Mouse (Mus musculus) intestine, postnatal 0 days (tissue): Measurements from ENCODE around the gene Prim1. TPM values are rescaled to one million over a fixed set of nuclear protein-coding genes. Genes with fewer than 3 reads are reported as not detected.
A peak's percentile ranks its signal among the peaks of the same experiment; 100 is the strongest.

Experiments used
- ATAC-seq: fragments of 200-750 bp; cut with Nextera tagmentation; 2 replicates; pipeline ENCODE4 v1.8.0; 2017; ENCODE audit warnings: mild to moderate bottlenecking, moderate TSS enrichment, moderate library complexity
- H3K27ac ChIP-seq: fragments of 300-500 bp; sonication (generic); 2 replicates; pipeline ENCODE4 v1.5.1; 2014; ENCODE audit warnings: mild to moderate bottlenecking, low read depth, low read length, moderate library complexity
- H3K27me3 ChIP-seq: fragments of 300-500 bp; sonication (generic); replicated peaks from 2 replicates; pipeline ENCODE4 v1.6.1; 2014; ENCODE audit warnings: low read length, mixed read lengths; ENCODE audit not compliant: control insufficient read depth, insufficient read depth
- H3K36me3 ChIP-seq: fragments of 300-500 bp; sonication (generic); 2 replicates; pipeline ENCODE4 v1.6.1; 2014; ENCODE audit warnings: mild to moderate bottlenecking, moderate library complexity; ENCODE audit not compliant: control insufficient read depth, insufficient read depth
- H3K4me1 ChIP-seq: fragments of 300-500 bp; sonication (generic); replicated peaks from 2 replicates; pipeline ENCODE4 v1.6.1; 2014; ENCODE audit warnings: antibody characterized with exemption, low read length, mixed read lengths; ENCODE audit not compliant: control insufficient read depth, insufficient read depth
- H3K4me2 ChIP-seq: fragments of 300-500 bp; sonication (generic); replicated peaks from 2 replicates; pipeline ENCODE4 v1.6.1; 2014; ENCODE audit warnings: low read depth, mild to moderate bottlenecking, moderate library complexity
- H3K4me3 ChIP-seq: fragments of 300-500 bp; sonication (generic); 2 replicates; pipeline ENCODE4 v1.5.1; 2014; ENCODE audit warnings: low read depth, low read length
- H3K9ac ChIP-seq: fragments of 300-500 bp; sonication (generic); 2 replicates; pipeline ENCODE4 v1.6.1; 2014; ENCODE audit warnings: mild to moderate bottlenecking, low read depth, low read length
- H3K9me3 ChIP-seq: fragments of 300-500 bp; sonication (generic); 2 replicates; pipeline ENCODE4 v1.6.1; 2016; ENCODE audit warnings: mixed run types; ENCODE audit not compliant: control insufficient read depth
- CTCF ChIP-seq: sonication (generic); IDR thresholded peaks from 2 replicates; pipeline ENCODE4 v1.5.1; 2016; ENCODE audit warnings: low read depth, mild to moderate bottlenecking, control low read depth, antibody characterized with exemption, moderate library complexity
- WGBS: fragments of 180-500 bp; shearing (Covaris S2); extraction: QIAGEN DNeasy Blood & Tissue Kit; methylation state at CpG from one replicate; pipeline ENCODE4 v1.1.7; 2014; 5-methylcytosine and 5-hydroxymethylcytosine counted together
- polyA plus RNA-seq: library from polyadenylated mRNA; unstranded; fragments of >200 nt; fragmentation: Nextera tagmentation; extraction: Ambion mirVana; gene quantifications from 2 replicates; pipeline ENCODE4 v1.2.1, GENCODE M21; 2015

Gene Prim1
- polyA plus RNA-seq, 1 experiment from 2014 or later, result 18.7 TPM

DNA sequence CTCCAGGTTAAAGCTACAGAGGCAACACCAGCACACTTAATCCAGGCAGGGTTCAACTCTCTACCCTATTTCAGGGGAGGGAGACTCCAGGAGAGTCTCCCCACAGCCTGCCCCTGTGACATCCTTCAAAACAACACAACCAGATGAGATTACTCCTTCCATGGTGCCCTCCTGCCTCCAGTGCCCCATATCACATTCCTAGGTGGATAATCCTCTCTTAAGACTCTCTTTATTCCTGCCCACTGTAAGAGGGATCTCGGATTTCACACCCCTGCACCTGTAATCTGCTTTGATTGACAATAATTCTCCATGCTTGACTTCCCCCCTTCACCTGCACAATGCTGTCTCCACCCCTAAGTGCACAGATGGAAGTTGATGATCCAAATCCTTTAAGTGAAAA, 39.5 kb upstream of the Prim1 start:
- 30% methylated on average over 1 of the region's 1 CpGs for WGBS
- H3K4me1 ChIP-seq, result no peaks in the 10 kb centered on the region
- no peak overlapping the region for H3K9ac ChIP-seq
- H3K36me3 ChIP-seq, result no peaks in the 10 kb centered on the region
- no peaks in the 10 kb centered on the region for H3K9me3 ChIP-seq
- no peaks in the 10 kb centered on the region for H3K27me3 ChIP-seq
- no peak for TF ChIP-seq CTCF
- H3K4me2 ChIP-seq, result no peak overlapping the region
- ATAC-seq, result no peak
- no peak overlapping the region for H3K4me3 ChIP-seq
- no peak overlapping the region for H3K27ac ChIP-seq

DNA sequence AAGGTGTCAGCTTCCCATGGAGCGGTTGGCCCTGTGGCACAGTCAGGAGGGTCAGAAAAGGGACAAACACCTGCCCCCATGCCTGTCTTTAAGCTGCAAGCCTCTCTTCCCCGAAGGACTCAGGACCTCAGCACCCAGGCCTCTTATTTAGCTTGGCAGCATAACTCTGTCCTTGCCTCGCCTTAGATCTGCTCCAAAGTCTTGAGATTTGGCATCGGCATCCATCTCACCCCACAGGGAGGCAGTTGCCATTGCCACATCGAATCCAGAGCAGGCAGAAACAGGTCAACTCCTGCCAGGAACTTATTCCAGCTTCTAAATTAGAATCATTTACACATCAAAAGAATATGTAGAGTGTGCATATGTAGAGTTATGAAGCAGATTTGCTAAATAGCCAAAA, 30.3 kb upstream of the Prim1 start:
- no peak overlapping the region for H3K4me3 ChIP-seq
- no peak overlapping the region for H3K4me2 ChIP-seq
- TF ChIP-seq CTCF, result no peak
- H3K27me3 ChIP-seq, result no peaks in the 10 kb centered on the region
- H3K4me1 ChIP-seq, result no peaks in the 10 kb centered on the region
- 75% methylated on average over 5 of the region's 5 CpGs for WGBS
- H3K9me3 ChIP-seq, result no peaks in the 10 kb centered on the region
- H3K9ac ChIP-seq, result no peak overlapping the region
- H3K36me3 ChIP-seq, result no peaks in the 10 kb centered on the region
- ATAC-seq, result no peak
- H3K27ac ChIP-seq, result no peak overlapping the region

DNA sequence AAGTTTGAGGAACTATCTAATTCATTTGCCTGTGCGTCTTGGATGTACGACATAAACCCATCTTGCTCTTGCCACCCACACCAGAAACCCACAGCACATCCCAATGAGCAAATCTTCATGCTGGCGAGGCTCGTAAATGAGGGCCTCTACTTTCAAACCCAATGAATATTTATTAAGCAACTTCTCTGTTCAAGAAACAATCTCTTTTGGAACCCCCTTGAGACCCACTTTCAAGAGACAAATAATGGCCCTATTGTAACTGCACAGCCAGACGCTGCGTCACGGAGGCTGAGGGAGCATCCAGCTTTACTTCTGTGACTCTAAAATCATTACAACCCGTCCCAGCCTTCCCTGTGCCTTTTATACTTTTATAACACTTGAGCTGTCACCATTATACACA, 29.4 kb upstream of the Prim1 start:
- Histone ChIP-seq H3K4me2 (no peak overlapping the region), H3K9me3 (no peaks in the 10 kb centered on the region), H3K4me1 (no peaks in the 10 kb centered on the region), H3K9ac (no peak overlapping the region), H3K27me3 (no peaks in the 10 kb centered on the region), H3K36me3 (no peaks in the 10 kb centered on the region), H3K4me3 (no peak overlapping the region), H3K27ac (no peak overlapping the region)
- no peak for TF ChIP-seq CTCF
- ATAC-seq, result no peak
- WGBS, result 81% methylated on average over 8 of the region's 8 CpGs

DNA sequence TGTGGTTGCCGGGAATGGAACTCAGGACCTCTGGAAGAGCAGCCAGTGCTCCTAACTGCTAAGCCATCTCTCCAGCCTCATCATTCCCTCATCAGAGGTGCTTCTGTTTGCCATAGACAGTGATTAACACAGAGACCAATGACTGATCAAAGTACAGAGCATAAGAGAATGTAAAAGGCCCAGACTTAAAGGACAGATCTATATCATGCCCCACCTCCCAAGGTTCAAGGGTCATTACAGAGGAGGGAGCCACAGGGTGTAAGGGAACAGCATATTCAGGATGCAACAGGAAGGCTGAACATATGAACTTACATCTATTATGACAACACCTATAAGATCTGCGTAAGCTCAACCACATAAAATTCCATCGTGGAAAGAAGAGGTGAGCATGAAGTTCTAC, 18.3 kb upstream of the Prim1 start:
- Histone ChIP-seq H3K4me1 (0 out of 2 replicates have a peak, but pooled peaks cover 3% of the 10 kb centered on the region), H3K4me2 (peak overlapping the region; percentile 47)
- peak; percentile 94 for ATAC-seq

DNA sequence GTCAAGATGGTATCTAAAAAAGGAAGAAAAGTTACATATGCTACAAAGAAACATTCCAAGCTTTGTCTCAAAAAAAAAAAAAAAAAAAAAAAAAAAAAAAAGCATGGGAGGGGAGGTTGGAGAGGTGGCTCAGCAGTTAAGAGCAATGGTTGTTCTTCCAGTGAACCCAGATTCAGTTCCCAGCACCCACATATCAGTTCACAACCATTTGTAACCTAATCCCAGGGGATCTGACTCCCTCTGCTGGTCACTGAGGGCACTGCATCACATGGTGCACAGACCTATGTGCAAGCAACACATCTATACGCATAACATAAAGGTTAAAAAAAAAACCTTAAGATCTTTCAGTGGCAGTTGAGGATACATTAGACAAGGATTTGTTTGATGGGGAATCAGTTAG, 16.7 kb upstream of the Prim1 start:
- Histone ChIP-seq H3K9ac (no peak overlapping the region), H3K4me3 (no peak overlapping the region), H3K27ac (peak overlapping the region; percentile 42), H3K27me3 (no peaks in the 10 kb centered on the region), H3K4me2 (no peak overlapping the region), H3K4me1 (0 out of 2 replicates have a peak, but pooled peaks cover 3% of the 10 kb centered on the region), H3K36me3 (no peaks in the 10 kb centered on the region), H3K9me3 (no peaks in the 10 kb centered on the region)
- no peak for ATAC-seq
- peak; percentile 71 for TF ChIP-seq CTCF
- 100% methylated on average over 1 of the region's 1 CpGs for WGBS

More for the DNA sequence above, 18.3 kb upstream of the Prim1 start:
- Histone ChIP-seq H3K9me3 (no peaks in the 10 kb centered on the region), H3K36me3 (no peaks in the 10 kb centered on the region), H3K4me3 (peak overlapping the region; percentile 5; the same call in 1 of the 2 replicates), H3K27ac (peak overlapping the region; percentile 82), H3K9ac (no peak overlapping the region), H3K27me3 (no peaks in the 10 kb centered on the region)
- TF ChIP-seq CTCF, result no peak
- 41% methylated on average over 3 of the region's 3 CpGs for WGBS

DNA sequence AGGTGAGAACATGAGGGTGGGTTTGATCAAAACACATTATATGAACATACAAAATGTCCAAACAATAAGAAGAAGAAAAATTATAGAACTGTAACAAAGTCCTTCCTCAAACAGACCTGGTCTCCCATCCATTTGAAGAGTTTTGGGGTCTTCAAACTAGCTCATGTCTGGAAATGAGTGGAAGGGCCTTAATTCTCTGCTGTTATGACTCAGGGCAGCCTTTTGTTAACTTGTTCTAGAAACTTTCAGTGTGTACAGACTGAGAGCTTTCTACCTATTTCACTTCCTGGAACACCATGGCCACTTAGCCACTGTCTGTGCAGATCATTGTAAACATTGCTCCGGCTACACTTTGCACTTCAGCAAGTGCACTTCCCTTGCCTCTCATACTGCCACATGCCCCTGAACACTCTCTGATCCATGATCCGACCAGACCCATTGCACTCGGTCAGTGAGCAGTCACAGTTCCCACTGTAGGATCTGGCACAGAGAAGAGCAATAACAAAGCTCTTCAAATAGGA, 11.6 kb upstream of the Prim1 start:
- TF ChIP-seq CTCF, result no peak
- Histone ChIP-seq H3K9me3 (no peaks in the 10 kb centered on the region), H3K27me3 (no peaks in the 10 kb centered on the region), H3K4me1 (0 out of 2 replicates have a peak, but pooled peaks cover 3% of the 10 kb centered on the region), H3K4me2 (no peak overlapping the region), H3K36me3 (no peaks in the 10 kb centered on the region), H3K4me3 (no peak overlapping the region), H3K9ac (no peak overlapping the region), H3K27ac (peak overlapping the region; percentile 71)
- 39% methylated on average over 3 of the region's 3 CpGs for WGBS
- ATAC-seq, result no peak

DNA sequence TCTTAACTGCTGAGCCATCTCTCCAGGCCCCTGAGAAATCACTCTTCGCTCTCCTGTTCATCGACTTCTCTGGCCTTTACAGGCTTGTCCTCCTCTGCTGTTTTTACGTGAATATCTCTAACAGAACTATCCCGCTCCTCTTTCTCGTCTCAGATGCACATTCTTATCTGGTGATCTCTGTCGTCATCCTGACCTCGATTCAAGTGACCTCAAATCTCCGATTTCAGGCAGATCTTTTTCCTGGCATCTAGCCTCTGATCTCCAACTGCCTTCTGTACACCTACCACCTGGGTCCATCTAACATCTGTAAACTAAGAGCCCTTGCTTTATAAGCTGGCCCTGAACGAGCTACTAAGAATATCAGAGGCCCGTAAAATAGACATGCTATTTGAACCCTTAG, 10.1 kb upstream of the Prim1 start:
- peak overlapping the region; percentile 79 for H3K27ac ChIP-seq
- no peak for ATAC-seq
- no peak overlapping the region for H3K4me3 ChIP-seq
- no peaks in the 10 kb centered on the region for H3K9me3 ChIP-seq
- no peaks in the 10 kb centered on the region for H3K27me3 ChIP-seq
- H3K4me2 ChIP-seq, result no peak overlapping the region
- 41% methylated on average over 10 of the region's 10 CpGs for WGBS
- no peak for TF ChIP-seq CTCF
- no peak overlapping the region for H3K9ac ChIP-seq
- no peaks in the 10 kb centered on the region for H3K36me3 ChIP-seq
- H3K4me1 ChIP-seq, result 0 out of 2 replicates have a peak, but pooled peaks cover 3% of the 10 kb centered on the region
